Mouse (Mus musculus) kidney, postnatal 36 days (tissue): ENCODE measurements around the gene Zbtb8os.

Source experiments
- DNase-seq, 2 experiments: peaks; one replicate each; pipeline ENCODE4 v3.0.0; 2021 to 2022; ENCODE audit warnings: mixed read lengths in 2 of 2

The Zbtb8os gene

GRCm38 (mm10) chr4:129377601-129378390 is 42.3 kb downstream of the Zbtb8os start, which contains the start of gene Zbtb8a:
TSS of gene Zbtb8a (minus strand) at chr4:129378116.
- peak; percentile 42 to 65 for DNase-seq

- DNase-seq: no peak
Observed at GRCm38 (mm10) chr4:129379805-129380204, 44.3 kb downstream of the Zbtb8os start.

- no peak for DNase-seq
Observed at GRCm38 (mm10) chr4:129381148-129381547, 45.7 kb downstream of the Zbtb8os start.

GRCm38 (mm10) chr4:129382029-129382428 is 46.5 kb downstream of the Zbtb8os start:
- no peak for DNase-seq

- peak; percentile 23 to 51 for DNase-seq
Observed at GRCm38 (mm10) chr4:129382488-129382887, 47.0 kb downstream of the Zbtb8os start.

GRCm38 (mm10) chr4:129383586-129383985 is 48.1 kb downstream of the Zbtb8os start:
- no peak for DNase-seq

- peak; percentile 37 to 60 for DNase-seq
Observed at GRCm38 (mm10) chr4:129384440-129384839, 48.9 kb downstream of the Zbtb8os start.

- DNase-seq: no peak
Observed at GRCm38 (mm10) chr4:129385685-129386084, 50.2 kb downstream of the Zbtb8os start.

- no peak for DNase-seq
Observed at GRCm38 (mm10) chr4:129386269-129386946, 50.9 kb downstream of the Zbtb8os start.

GRCm38 (mm10) chr4:129386989-129387388 is 51.5 kb downstream of the Zbtb8os start:
- no peak for DNase-seq

- DNase-seq: no peak
Observed at GRCm38 (mm10) chr4:129388404-129388803, 52.9 kb downstream of the Zbtb8os start.

- DNase-seq: no peak
Observed at GRCm38 (mm10) chr4:129390216-129390743, 54.8 kb downstream of the Zbtb8os start.

- no peak for DNase-seq
Observed at GRCm38 (mm10) chr4:129390936-129391557, 55.6 kb downstream of the Zbtb8os start.

GRCm38 (mm10) chr4:129394089-129394870 is 58.8 kb downstream of the Zbtb8os start:
- no peak for DNase-seq

- no peak for DNase-seq
Observed at GRCm38 (mm10) chr4:129396960-129397359, 61.5 kb downstream of the Zbtb8os start.

GRCm38 (mm10) chr4:129399813-129400212 is 64.3 kb downstream of the Zbtb8os start:
- no peak for DNase-seq
